Mouse (Mus musculus) thymus, adult 2 months (tissue): Measurements from ENCODE around the gene Gkap1.

Experiments used
- CTCF ChIP-seq: fragments of 200-500 bp; IDR thresholded peaks from 2 replicates; pipeline ENCODE4 v1.5.1; 2012; ENCODE audit warnings: mild to moderate bottlenecking, control low read depth, low read length, moderate library complexity, borderline replicate concordance; ENCODE audit not compliant: control insufficient read depth, poor library complexity, insufficient read depth; ENCODE audit errors: extremely low read depth
- POLR2A ChIP-seq: fragments of 200-500 bp; IDR thresholded peaks from 2 replicates; pipeline ENCODE4 v1.6.1; 2012; ENCODE audit warnings: mild to moderate bottlenecking, low read length, control low read depth, moderate library complexity; ENCODE audit not compliant: control insufficient read depth, poor library complexity, insufficient read depth; ENCODE audit errors: extremely low read depth

DNA sequence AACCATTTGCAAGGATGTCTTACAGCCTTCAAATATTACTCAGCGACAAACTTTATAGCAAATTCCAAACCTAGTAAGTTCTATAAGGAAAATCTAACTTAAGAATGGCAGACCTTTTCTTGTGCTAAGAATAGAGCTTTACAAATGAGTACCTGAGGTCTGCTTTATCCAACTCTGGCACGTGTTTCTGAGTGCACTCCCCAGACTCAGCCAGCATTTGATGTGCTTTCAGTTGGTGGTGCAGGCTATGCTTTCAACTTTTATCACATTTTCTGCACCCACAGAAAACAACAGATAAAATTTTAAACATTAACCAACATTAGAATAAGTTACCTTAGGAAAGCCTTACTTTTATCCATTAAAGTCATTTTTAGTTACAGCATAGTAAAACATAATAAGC is 63.0 kb downstream of the Gkap1 start:
- no peak for TF ChIP-seq CTCF
- no peak for TF ChIP-seq POLR2A
